Mouse (Mus musculus) testis, adult 2 months (tissue): ENCODE measurements around the gene Glod4.

ENCODE experiments used
- CTCF ChIP-seq: fragments of 200-500 bp; IDR thresholded peaks from 2 replicates; pipeline ENCODE4 v1.5.1; 2012; ENCODE audit warnings: low read depth, mild to moderate bottlenecking, inconsistent platforms, low read length, moderate library complexity; ENCODE audit not compliant: control insufficient read depth, insufficient read depth, insufficient replicate concordance
- POLR2A ChIP-seq: fragments of 200-500 bp; IDR thresholded peaks from 2 replicates; pipeline ENCODE4 v1.6.1; 2012; ENCODE audit warnings: low read depth, mild to moderate bottlenecking, inconsistent platforms, low read length, moderate library complexity; ENCODE audit not compliant: control insufficient read depth

DNA sequence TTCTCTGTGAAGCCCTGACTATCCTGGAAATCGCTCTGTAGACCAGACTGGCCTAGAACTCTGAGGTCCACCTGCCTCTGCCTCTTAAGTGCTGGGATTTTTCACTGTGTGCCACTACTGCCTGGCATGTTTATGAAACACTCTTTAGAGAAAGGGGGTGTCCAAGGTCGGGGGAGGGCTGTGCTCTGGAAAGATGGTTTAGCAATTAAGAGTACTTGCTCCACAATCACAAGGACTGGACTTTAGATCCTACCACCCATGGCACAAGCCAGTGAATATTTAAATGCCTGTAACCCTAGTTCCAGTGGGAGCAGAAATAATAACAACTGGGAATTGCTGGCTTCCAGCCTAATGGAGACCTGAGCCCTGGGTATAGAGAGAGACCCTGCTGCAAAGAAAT lies 36.4 kb upstream of the Glod4 start:
- TF ChIP-seq CTCF = no peak
- TF ChIP-seq POLR2A = no peak
